ENCODE assay signal across 8 mouse cellular contexts in genomic region chr17:47878378-47879089, GRCm38 (mm10). TPM values are rescaled to one million over a fixed set of nuclear protein-coding genes. Genes with fewer than 3 reads are reported as not detected.
A peak's percentile ranks its signal among the peaks of the same experiment; 100 is the strongest.
DNase-seq lines count a peak whose midpoint lies in the region; ATAC-seq and TF ChIP-seq lines count a peak whose summit lies in the region.

No protein-coding gene starts in this region.

- WGBS in forebrain, embryonic 15.5 days: 9% methylated on average over 34 of the region's 35 CpGs
- 16% methylated on average over 33 of the region's 35 CpGs for WGBS in intestine, embryonic 14.5 days
- WGBS in liver, embryonic 16.5 days (ENCODE audit: insufficient replicate concordance): 64% methylated on average over 35 of the region's 35 CpGs

- DNase-seq in brain, embryonic 18.5 days (ENCODE audit: low read depth, low spot score): peak; percentile 71
- no peak for DNase-seq in intestine, embryonic 14.5 days (ENCODE audit: low spot score)
- DNase-seq in right cerebral cortex, postnatal 14 days: peak; percentile 73
- no peak for DNase-seq in adipocyte (ENCODE audit: low spot score)
- no peak for DNase-seq in adrenal gland, adult 18-20 months (ENCODE audit: low spot score in 2 of 2)

- peak overlapping the region; percentile 58 for H3K9ac ChIP-seq in forebrain, embryonic 15.5 days (replicated peaks)
- H3K9ac ChIP-seq in intestine, embryonic 14.5 days (ENCODE audit: low read length): no peak overlapping the region
- H3K9ac ChIP-seq in liver, embryonic 16.5 days (ENCODE audit: low read depth, low read length): no peak overlapping the region

- no peaks in the 10 kb centered on the region for H3K9me3 ChIP-seq in E14TG2a.4 (ENCODE audit: low read length)
- H3K9me3 ChIP-seq in forebrain, embryonic 15.5 days: no peaks in the 10 kb centered on the region
- no peaks in the 10 kb centered on the region for H3K9me3 ChIP-seq in intestine, embryonic 14.5 days (ENCODE audit: control insufficient read depth, low read length)
- no peaks in the 10 kb centered on the region for H3K9me3 ChIP-seq in liver, embryonic 16.5 days (replicated peaks; ENCODE audit: control insufficient read depth, low read length)

- peaks cover 97% of the 10 kb centered on the region for H3K4me1 ChIP-seq in E14TG2a.4 (replicated peaks; ENCODE audit: low read depth, low read length)
- H3K4me1 ChIP-seq in forebrain, embryonic 15.5 days: peaks cover 49% of the 10 kb centered on the region
- H3K4me1 ChIP-seq in intestine, embryonic 14.5 days (replicated peaks; ENCODE audit: control insufficient read depth, insufficient read depth, low read length): peaks cover 33% of the 10 kb centered on the region
- peaks cover 4% of the 10 kb centered on the region; the same call in 1 of the 2 replicates for H3K4me1 ChIP-seq in liver, embryonic 16.5 days (ENCODE audit: control insufficient read depth, low read depth, low read length)

- no peaks in the 10 kb centered on the region; the same call in none of the 2 replicates for H3K27me3 ChIP-seq in E14TG2a.4 (ENCODE audit: insufficient read depth, low read length)
- no peaks in the 10 kb centered on the region for H3K27me3 ChIP-seq in forebrain, embryonic 15.5 days
- no peaks in the 10 kb centered on the region for H3K27me3 ChIP-seq in intestine, embryonic 14.5 days (replicated peaks; ENCODE audit: control insufficient read depth, insufficient read depth, low read length)
- no peaks in the 10 kb centered on the region for H3K27me3 ChIP-seq in liver, embryonic 16.5 days (ENCODE audit: control insufficient read depth, insufficient read depth, low read depth, low read length)

- peak overlapping the region; percentile 67 for H3K4me2 ChIP-seq in forebrain, embryonic 15.5 days (replicated peaks)
- peak overlapping the region; percentile 38 for H3K4me2 ChIP-seq in intestine, embryonic 14.5 days (ENCODE audit: low read length)
- 0 out of 2 replicates have a peak overlapping the region, but pooled peaks have one; percentile 3 for H3K4me2 ChIP-seq in liver, embryonic 16.5 days (ENCODE audit: low read depth, low read length)

- TF ChIP-seq CTCF in E14TG2a.4 (conservative IDR thresholded peaks at IDR 0.05; ENCODE audit: low read length): no peak

- H3K27ac ChIP-seq in forebrain, embryonic 15.5 days (replicated peaks): peak overlapping the region; percentile 93
- H3K27ac ChIP-seq in intestine, embryonic 14.5 days (ENCODE audit: low read depth): 0 out of 2 replicates have a peak overlapping the region, but pooled peaks have one; percentile 11
- no peak overlapping the region for H3K27ac ChIP-seq in liver, embryonic 16.5 days (ENCODE audit: low read length)

- ATAC-seq in forebrain, embryonic 15.5 days (replicated peaks): peak; percentile 78
- no peak for ATAC-seq in intestine, embryonic 14.5 days (replicated peaks; ENCODE audit: low FRiP score, low TSS enrichment, low read depth)
- ATAC-seq in liver, embryonic 16.5 days (ENCODE audit: low read depth): no peak; the same call in 1 of the 2 replicates

- H3K36me3 ChIP-seq in E14TG2a.4 (ENCODE audit: insufficient read depth, low read length): peaks cover 82% of the 10 kb centered on the region
- H3K36me3 ChIP-seq in forebrain, embryonic 15.5 days: peaks cover 19% of the 10 kb centered on the region
- peaks cover 73% of the 10 kb centered on the region for H3K36me3 ChIP-seq in intestine, embryonic 14.5 days (ENCODE audit: control insufficient read depth, insufficient read depth, low read length)
- H3K36me3 ChIP-seq in liver, embryonic 16.5 days (ENCODE audit: control insufficient read depth, insufficient read depth): no peaks in the 10 kb centered on the region; the same call in 1 of the 2 replicates

- H3K4me3 ChIP-seq in E14TG2a.4 (replicated peaks; ENCODE audit: low read length): peak overlapping the region; percentile 55
- H3K4me3 ChIP-seq in forebrain, embryonic 15.5 days: peak overlapping the region; percentile 40
- H3K4me3 ChIP-seq in intestine, embryonic 14.5 days (ENCODE audit: low read depth, low read length): peak overlapping the region; percentile 1; the same call in 1 of the 2 replicates
- 0 out of 2 replicates have a peak overlapping the region, but pooled peaks have one; percentile 2 for H3K4me3 ChIP-seq in liver, embryonic 16.5 days (ENCODE audit: low read depth, low read length)

RNA-seq across cellular contexts. Expression of gene Mdfi, which starts 44.0 kb away (rescaled TPM):
- polyA plus RNA-seq in forebrain, embryonic 15.5 days (2015; fragmentation: Nextera tagmentation; extraction: Ambion mirVana): 2.5 and 2.7 TPM in 2 replicates
- polyA plus RNA-seq in intestine, embryonic 14.5 days (2014; fragmentation: Nextera tagmentation; extraction: Ambion mirVana): 31.7 and 34.1 TPM in 2 replicates
- 0.47 and 0.84 TPM in 2 replicates for polyA plus RNA-seq in liver, embryonic 16.5 days (2015; fragmentation: Nextera tagmentation; extraction: Ambion mirVana)
- 1 to 10 TPM in 1 of 2 experiments, under 1 TPM in 1; 0.42 to 1.2 TPM for total RNA-seq in adrenal gland, adult 18-20 months (2021)

RNA-seq across cellular contexts. Expression of gene Foxp4, which starts 45.9 kb away (rescaled TPM):
- polyA plus RNA-seq in forebrain, embryonic 15.5 days (2015; fragmentation: Nextera tagmentation; extraction: Ambion mirVana): 33.2 and 37.3 TPM in 2 replicates
- polyA plus RNA-seq in intestine, embryonic 14.5 days (2014; fragmentation: Nextera tagmentation; extraction: Ambion mirVana): 30.3 and 32.4 TPM in 2 replicates
- polyA plus RNA-seq in liver, embryonic 16.5 days (2015; fragmentation: Nextera tagmentation; extraction: Ambion mirVana): 3.4 and 4.0 TPM in 2 replicates
- total RNA-seq in adrenal gland, adult 18-20 months (2021): 10 to 100 TPM; 20.0 to 26.1 TPM

Comparison
In these comparisons a context has a peak if more than half of its experiments do, and no peak if none do; other contexts are left out.
1. H3K4me3 ChIP-seq: peak in every context shown above with its lines; median percentile 55 in E14TG2a.4; 40 in forebrain, embryonic 15.5 days; 2 in liver, embryonic 16.5 days; 1 in intestine, embryonic 14.5 days.
2. DNase-seq: peak in brain, embryonic 18.5 days (single experiment) and right cerebral cortex, postnatal 14 days (single experiment); none in intestine, embryonic 14.5 days (single experiment), adipocyte (single experiment) and adrenal gland, adult 18-20 months (0 of 2).
3. H3K4me2 ChIP-seq: peak in every context shown above with its lines; median percentile 67 in forebrain, embryonic 15.5 days; 38 in intestine, embryonic 14.5 days; 3 in liver, embryonic 16.5 days.